Mouse (Mus musculus) heart, embryonic 11.5 days (tissue): Measurements from ENCODE around the gene Adora1. TPM values are rescaled to one million over a fixed set of nuclear protein-coding genes. Genes with fewer than 3 reads are reported as not detected.
A peak's percentile ranks its signal among the peaks of the same experiment; 100 is the strongest.

ENCODE experiments used
- ATAC-seq: fragments of 200-750 bp; cut with Nextera tagmentation; replicated peaks from 2 replicates; pipeline ENCODE4 v1.8.0; 2017; ENCODE audit warnings: moderate library complexity; ENCODE audit not compliant: insufficient number of reproducible peaks, low FRiP score, low TSS enrichment
- H3K27ac ChIP-seq: fragments of 300-500 bp; sonication (generic); 2 replicates; pipeline ENCODE4 v1.5.1; 2014; ENCODE audit warnings: mild to moderate bottlenecking, low read depth, low read length
- H3K27me3 ChIP-seq: fragments of 300-500 bp; sonication (generic); 2 replicates; pipeline ENCODE4 v1.6.1; 2014; ENCODE audit warnings: mild to moderate bottlenecking, low read length, mixed read lengths; ENCODE audit not compliant: control insufficient read depth, insufficient read depth
- H3K36me3 ChIP-seq: fragments of 300-500 bp; sonication (generic); 2 replicates; pipeline ENCODE4 v1.6.1; 2014; ENCODE audit warnings: mild to moderate bottlenecking, low read length, moderate library complexity, mixed read lengths; ENCODE audit not compliant: control insufficient read depth, insufficient read depth
- H3K4me1 ChIP-seq: fragments of 300-500 bp; sonication (generic); 2 replicates; pipeline ENCODE4 v1.6.1; 2014; ENCODE audit warnings: low read length; ENCODE audit not compliant: control insufficient read depth, insufficient read depth
- H3K4me2 ChIP-seq: fragments of 300-500 bp; sonication (generic); 2 replicates; pipeline ENCODE4 v1.6.1; 2014; ENCODE audit warnings: mild to moderate bottlenecking, moderate library complexity
- H3K4me3 ChIP-seq: fragments of 300-500 bp; sonication (generic); 2 replicates; pipeline ENCODE4 v1.5.1; 2014; ENCODE audit warnings: low read depth, low read length
- H3K9ac ChIP-seq: fragments of 300-500 bp; sonication (generic); 2 replicates; pipeline ENCODE4 v1.6.1; 2014; ENCODE audit warnings: mild to moderate bottlenecking, low read depth, low read length, moderate library complexity
- H3K9me3 ChIP-seq: fragments of 300-500 bp; sonication (generic); replicated peaks from 2 replicates; pipeline ENCODE4 v1.6.1; 2016; ENCODE audit warnings: low read length; ENCODE audit not compliant: control insufficient read depth
- WGBS: fragments of 180-500 bp; shearing (Covaris S2); extraction: QIAGEN DNeasy Blood & Tissue Kit; methylation state at CpG from one replicate; pipeline ENCODE4 v1.1.7; 2014; ENCODE audit not compliant: insufficient replicate concordance; 5-methylcytosine and 5-hydroxymethylcytosine counted together
- polyA plus RNA-seq: library from polyadenylated mRNA; unstranded; fragments of >200 nt; fragmentation: Nextera tagmentation; extraction: Ambion mirVana; gene quantifications from 2 replicates; pipeline ENCODE4 v1.2.1, GENCODE M21; 2014

Adora1 gene
- polyA plus RNA-seq, 1 experiment from 2014 or later = 4.4 TPM

GRCm38 (mm10) chr1:134188989-134189729, 46.1 kb downstream of the Adora1 start:
- WGBS = 23% methylated on average over 12 of the region's 12 CpGs
- no peak for ATAC-seq

DNA sequence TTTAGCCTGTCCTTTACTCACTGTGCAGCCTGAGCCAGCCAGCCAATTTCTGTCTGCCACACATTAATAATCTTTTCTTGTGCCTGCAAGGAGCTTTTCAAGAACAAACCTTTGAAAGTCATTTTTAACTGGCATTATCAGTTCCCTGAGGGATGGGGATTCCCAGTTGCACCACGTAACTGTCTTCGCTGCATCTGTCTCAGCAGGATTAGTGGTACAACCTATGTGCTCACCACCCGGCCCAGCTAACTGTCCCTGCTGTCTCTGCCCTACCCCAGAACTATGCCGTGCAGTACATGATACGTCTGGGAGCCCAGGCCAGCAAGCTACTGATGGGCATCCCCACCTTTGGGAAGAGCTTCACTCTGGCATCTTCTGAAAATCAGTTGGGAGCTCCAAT, 47.0 kb downstream of the Adora1 start:
- no peak for ATAC-seq
- H3K27ac ChIP-seq = no peak overlapping the region
- H3K4me3 ChIP-seq = no peak overlapping the region
- peaks cover 9% of the 10 kb centered on the region for H3K4me1 ChIP-seq
- no peak overlapping the region for H3K9ac ChIP-seq
- no peaks in the 10 kb centered on the region for H3K27me3 ChIP-seq
- H3K4me2 ChIP-seq = no peak overlapping the region
- no peaks in the 10 kb centered on the region for H3K36me3 ChIP-seq
- H3K9me3 ChIP-seq = no peaks in the 10 kb centered on the region
- 76% methylated on average over 5 of the region's 5 CpGs for WGBS

More at GRCm38 (mm10) chr1:134188989-134189729, 46.1 kb downstream of the Adora1 start:
- no peaks in the 10 kb centered on the region for H3K9me3 ChIP-seq
- 0 out of 2 replicates have a peak overlapping the region, but pooled peaks have one; percentile 7 for H3K4me2 ChIP-seq
- H3K4me3 ChIP-seq = no peak overlapping the region
- no peak overlapping the region for H3K9ac ChIP-seq
- H3K36me3 ChIP-seq = no peaks in the 10 kb centered on the region
- peaks cover 19% of the 10 kb centered on the region for H3K4me1 ChIP-seq
- no peak overlapping the region for H3K27ac ChIP-seq
- H3K27me3 ChIP-seq = no peaks in the 10 kb centered on the region; the same call in 1 of the 2 replicates

- H3K9me3 ChIP-seq = no peaks in the 10 kb centered on the region
- H3K4me3 ChIP-seq = no peak overlapping the region
- no peaks in the 10 kb centered on the region for H3K36me3 ChIP-seq
- no peak for ATAC-seq
- H3K27me3 ChIP-seq = no peaks in the 10 kb centered on the region
- WGBS = 79% methylated on average over 4 of the region's 4 CpGs
- H3K27ac ChIP-seq = no peak overlapping the region
- peaks cover 7% of the 10 kb centered on the region for H3K4me1 ChIP-seq
- H3K4me2 ChIP-seq = no peak overlapping the region
- H3K9ac ChIP-seq = no peak overlapping the region
These were observed 51.1 kb downstream of the Adora1 start for GRCm38 (mm10) chr1:134184089-134184488.

DNA sequence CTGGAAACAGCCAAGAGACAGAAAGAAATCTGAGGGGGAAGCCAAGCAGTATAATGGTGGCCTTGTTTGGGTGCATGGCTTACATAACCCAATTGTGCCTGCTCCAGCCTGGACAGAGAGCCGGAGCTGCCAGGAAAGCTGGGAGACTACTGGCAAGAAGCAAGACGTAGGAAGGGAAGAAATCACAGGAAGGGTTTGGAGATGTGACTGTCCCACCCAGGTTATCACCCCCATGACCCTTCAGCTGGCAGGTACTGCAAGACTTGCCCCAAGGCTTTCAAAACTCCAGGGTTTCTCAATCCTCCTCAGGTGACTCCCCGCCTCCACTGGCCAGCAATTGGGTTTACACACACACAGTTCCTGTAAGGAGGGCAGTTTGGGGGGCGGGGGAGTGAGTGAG, 53.2 kb downstream of the Adora1 start, which contains the start of gene Chil1:
Gene Chil1, plus strand, starts transcription at position 152 of the 400 bp plus-strand sequence.
- no peak for ATAC-seq
- Histone ChIP-seq H3K9ac (no peak within 1 kb of the TSS), H3K4me1 (peaks cover 4% of the 10 kb centered on the region; the same call in 1 of the 2 replicates), H3K9me3 (no peaks in the 10 kb centered on the region), H3K36me3 (no peaks in the 10 kb centered on the region), H3K27ac (no peak within 1 kb of the TSS), H3K4me2 (no peak within 1 kb of the TSS), H3K27me3 (no peaks in the 10 kb centered on the region), H3K4me3 (no peak within 1 kb of the TSS)
- 64% methylated on average over 4 of the region's 4 CpGs for WGBS

GRCm38 (mm10) chr1:134177976-134178375, 57.3 kb downstream of the Adora1 start:
- no peaks in the 10 kb centered on the region for H3K36me3 ChIP-seq
- H3K4me1 ChIP-seq = peaks cover 4% of the 10 kb centered on the region; the same call in 1 of the 2 replicates
- no peak overlapping the region for H3K9ac ChIP-seq
- no peaks in the 10 kb centered on the region for H3K27me3 ChIP-seq
- H3K9me3 ChIP-seq = no peaks in the 10 kb centered on the region
- no peak overlapping the region for H3K4me3 ChIP-seq
- no peak overlapping the region for H3K4me2 ChIP-seq
- WGBS = 81% methylated on average over 5 of the region's 5 CpGs
- ATAC-seq = no peak
- H3K27ac ChIP-seq = no peak overlapping the region

DNA sequence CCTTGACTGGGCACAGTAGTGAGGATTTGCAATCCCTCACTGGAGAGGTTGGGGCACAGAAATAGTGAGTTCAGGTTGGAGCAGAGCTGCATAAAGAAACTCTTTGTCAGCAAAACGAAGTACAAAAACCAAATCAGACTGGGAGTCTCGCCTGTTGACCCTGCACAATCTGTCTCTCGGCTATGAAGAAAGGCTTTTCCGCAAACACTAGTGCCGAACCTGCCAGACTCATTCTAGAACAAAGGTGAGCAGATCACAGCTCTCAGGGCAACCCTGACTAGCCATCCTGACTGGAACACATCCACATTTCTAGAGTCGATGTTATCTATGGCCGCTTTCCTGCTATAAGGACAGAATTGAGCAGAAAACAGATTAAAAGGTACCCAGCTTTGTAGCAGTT, 62.1 kb downstream of the Adora1 start:
- Histone ChIP-seq H3K27me3 (no peaks in the 10 kb centered on the region), H3K36me3 (no peaks in the 10 kb centered on the region), H3K9me3 (no peaks in the 10 kb centered on the region), H3K4me3 (no peak overlapping the region), H3K27ac (no peak overlapping the region), H3K4me1 (no peaks in the 10 kb centered on the region), H3K9ac (no peak overlapping the region), H3K4me2 (no peak overlapping the region)
- WGBS = 67% methylated on average over 7 of the region's 7 CpGs
- ATAC-seq = no peak

- H3K36me3 ChIP-seq = no peaks in the 10 kb centered on the region
- H3K27ac ChIP-seq = no peak overlapping the region
- ATAC-seq = no peak
- no peaks in the 10 kb centered on the region for H3K9me3 ChIP-seq
- WGBS = 86% methylated on average over 8 of the region's 8 CpGs
- H3K4me2 ChIP-seq = no peak overlapping the region
- no peaks in the 10 kb centered on the region for H3K27me3 ChIP-seq
- H3K4me1 ChIP-seq = peaks cover 3% of the 10 kb centered on the region; the same call in 1 of the 2 replicates
- H3K9ac ChIP-seq = no peak overlapping the region
- no peak overlapping the region for H3K4me3 ChIP-seq
These were observed 66.1 kb downstream of the Adora1 start for GRCm38 (mm10) chr1:134168985-134169697.

DNA sequence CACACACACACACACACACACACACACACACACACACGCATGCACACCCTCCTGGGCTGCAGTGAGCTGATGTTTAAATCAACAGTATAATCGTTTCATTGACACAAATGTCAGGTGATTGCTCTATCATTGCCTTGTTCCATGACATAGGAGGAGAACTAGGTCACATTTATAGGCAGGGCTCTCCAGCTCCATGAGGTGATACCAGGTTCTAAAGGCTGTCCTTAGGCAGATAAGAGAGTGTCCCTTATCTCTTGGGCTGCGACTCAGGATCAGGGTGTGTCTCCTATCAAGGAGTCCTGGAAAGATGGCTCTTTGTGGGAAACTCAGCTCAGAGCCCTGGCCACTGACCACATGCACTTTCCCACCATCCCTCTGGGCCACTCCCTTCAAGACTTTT, 66.7 kb downstream of the Adora1 start:
- H3K9ac ChIP-seq = no peak overlapping the region
- WGBS = 48% methylated on average over 3 of the region's 3 CpGs
- no peak overlapping the region for H3K27ac ChIP-seq
- no peak overlapping the region for H3K4me2 ChIP-seq
- H3K4me3 ChIP-seq = no peak overlapping the region
- H3K9me3 ChIP-seq = no peaks in the 10 kb centered on the region
- H3K36me3 ChIP-seq = no peaks in the 10 kb centered on the region
- ATAC-seq = no peak
- no peaks in the 10 kb centered on the region for H3K27me3 ChIP-seq
- peaks cover 3% of the 10 kb centered on the region; the same call in 1 of the 2 replicates for H3K4me1 ChIP-seq
